Mouse (Mus musculus) heart, adult 9 months (tissue): ENCODE measurements around the gene Hist1h2ad.
"Not testable (repeated sequence)": the region's sequence is repeated elsewhere in the genome, so short reads cannot be mapped to it uniquely, and the experiment has no call there.

Source experiments
- DNase-seq, 2 experiments: peaks; one replicate each; pipeline ENCODE4 v3.0.0; 2022; ENCODE audit warnings: low spot score in 2 of 2

Hist1h2ad gene

DNA sequence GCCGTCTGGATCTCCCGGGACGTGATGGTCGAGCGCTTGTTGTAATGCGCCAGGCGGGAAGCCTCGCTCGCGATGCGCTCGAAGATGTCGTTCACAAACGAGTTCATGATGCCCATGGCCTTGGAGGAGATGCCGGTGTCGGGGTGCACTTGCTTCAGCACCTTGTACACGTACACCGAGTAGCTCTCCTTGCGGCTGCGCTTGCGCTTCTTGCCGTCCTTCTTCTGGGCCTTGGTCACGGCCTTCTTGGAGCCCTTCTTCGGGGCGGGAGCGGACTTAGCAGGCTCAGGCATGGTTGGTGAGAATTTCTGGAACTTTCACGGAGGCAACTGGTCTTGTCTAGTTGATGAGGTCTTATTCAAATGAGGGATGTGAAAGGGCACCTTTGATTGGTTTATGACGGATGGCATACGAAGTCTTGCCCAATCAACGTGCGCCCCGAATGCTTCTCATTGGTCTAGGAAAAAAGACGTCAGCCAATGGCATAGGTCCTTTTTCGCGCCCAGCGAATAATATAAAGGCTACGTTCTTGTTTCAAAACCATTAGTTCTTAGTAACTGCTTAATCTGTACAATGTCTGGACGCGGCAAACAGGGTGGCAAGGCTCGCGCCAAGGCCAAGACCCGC, at the start of gene Hist1h2ad, which contains the start of gene Hist1h2bf:
TSS of gene Hist1h2ad (plus strand) at position 484 of the 627 bp plus-strand sequence.
TSS of gene Hist1h2bf (minus strand) at position 299 of the 627 bp plus-strand sequence.
- DNase-seq, result peak; percentile 89 to 95

GRCm38 (mm10) chr13:23524654-23525053, 49.5 kb upstream of the Hist1h2ad start:
- DNase-seq, result peak; percentile 39

- DNase-seq, result no peak
These were observed 48.3 kb upstream of the Hist1h2ad start for GRCm38 (mm10) chr13:23525901-23526300.

GRCm38 (mm10) chr13:23526312-23526711, 47.9 kb upstream of the Hist1h2ad start:
- DNase-seq, result peak; percentile 80 to 92

- DNase-seq, result no peak
These were observed 45.2 kb upstream of the Hist1h2ad start for GRCm38 (mm10) chr13:23529005-23529404.

- no peak for DNase-seq
These were observed 44.6 kb upstream of the Hist1h2ad start for GRCm38 (mm10) chr13:23529480-23530165.

DNA sequence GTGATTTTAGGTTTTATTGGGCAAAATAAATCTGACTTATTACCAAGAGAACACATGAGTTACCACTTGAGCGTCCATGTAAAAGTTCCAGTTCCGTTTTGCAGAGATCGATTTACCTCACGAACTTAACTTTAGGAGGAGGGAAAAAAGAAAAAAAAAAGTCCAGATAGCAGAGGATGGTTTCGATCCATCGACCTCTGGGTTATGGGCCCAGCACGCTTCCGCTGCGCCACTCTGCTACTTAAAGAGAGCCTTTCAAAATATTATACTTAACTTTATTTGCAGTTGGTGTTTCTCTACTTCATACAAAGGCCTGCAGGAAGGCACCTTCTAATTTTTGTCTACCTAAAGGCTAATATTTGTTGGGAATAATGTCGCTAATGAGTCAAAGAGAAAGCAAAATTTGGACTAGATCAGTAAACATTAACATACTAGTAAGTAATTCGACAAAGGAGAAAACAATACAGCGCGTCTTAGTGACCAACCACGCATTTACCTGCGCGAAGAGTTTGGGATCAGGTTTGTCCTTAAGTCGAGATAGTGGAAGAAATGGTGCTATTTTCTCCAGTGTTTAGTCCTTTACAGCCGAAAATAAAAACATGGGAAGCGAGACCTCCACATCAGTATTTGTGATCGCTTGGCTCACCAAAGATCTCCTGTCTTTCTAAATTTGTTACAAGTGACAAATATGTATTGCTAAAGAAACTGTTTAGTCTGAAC, 43.8 kb upstream of the Hist1h2ad start:
- DNase-seq, result peak; percentile 54 to 82

GRCm38 (mm10) chr13:23530901-23531875, 43.0 kb upstream of the Hist1h2ad start, which contains the start of gene Hist1h4h:
Gene Hist1h4h (plus strand): TSS chr13:23531050.
- DNase-seq, result peak; percentile 97 to 98

- DNase-seq, result no peak
These were observed 41.7 kb upstream of the Hist1h2ad start for GRCm38 (mm10) chr13:23532262-23533075.

GRCm38 (mm10) chr13:23533560-23534367, 40.4 kb upstream of the Hist1h2ad start, which contains the start of gene Hist1h2af:
Gene Hist1h2af (plus strand): TSS chr13:23533906.
- DNase-seq, result peak in 1 of 2 experiments; percentile 64

DNA sequence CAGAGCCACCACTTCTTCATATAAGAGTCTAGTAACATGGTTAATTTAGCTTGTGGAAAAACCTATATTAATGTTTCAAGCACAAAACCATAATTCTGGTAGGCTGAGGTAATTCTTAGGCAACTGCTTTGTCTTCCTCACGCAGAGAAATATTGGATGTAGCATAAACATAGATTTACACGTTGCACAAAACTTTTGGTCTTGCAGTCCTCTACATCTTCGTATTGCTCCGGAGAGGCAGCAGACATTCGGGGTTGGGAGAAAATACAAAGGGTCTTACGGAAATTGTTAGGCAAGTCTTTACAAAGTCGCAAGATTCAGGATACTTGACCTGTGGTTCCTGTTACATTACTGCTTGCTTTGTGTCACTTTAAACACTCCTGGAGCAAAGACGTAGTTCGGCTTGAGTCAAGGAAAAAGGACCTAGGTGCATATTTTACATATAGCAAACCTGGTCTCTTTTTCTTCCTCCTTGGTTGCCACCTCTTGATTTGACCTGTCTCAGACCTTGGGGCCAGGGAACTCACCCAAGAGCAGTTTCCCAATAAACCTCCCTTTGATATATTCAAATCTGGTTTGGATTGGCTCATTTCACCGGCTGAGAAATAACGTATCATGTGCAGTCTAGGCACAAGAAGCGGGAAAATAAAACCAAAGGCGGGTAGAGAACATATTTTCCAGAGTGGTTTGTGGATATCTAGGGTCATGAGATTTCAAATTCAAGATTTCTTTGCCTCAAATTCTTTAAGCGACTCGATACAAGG, 39.6 kb upstream of the Hist1h2ad start:
- no peak for DNase-seq

DNA sequence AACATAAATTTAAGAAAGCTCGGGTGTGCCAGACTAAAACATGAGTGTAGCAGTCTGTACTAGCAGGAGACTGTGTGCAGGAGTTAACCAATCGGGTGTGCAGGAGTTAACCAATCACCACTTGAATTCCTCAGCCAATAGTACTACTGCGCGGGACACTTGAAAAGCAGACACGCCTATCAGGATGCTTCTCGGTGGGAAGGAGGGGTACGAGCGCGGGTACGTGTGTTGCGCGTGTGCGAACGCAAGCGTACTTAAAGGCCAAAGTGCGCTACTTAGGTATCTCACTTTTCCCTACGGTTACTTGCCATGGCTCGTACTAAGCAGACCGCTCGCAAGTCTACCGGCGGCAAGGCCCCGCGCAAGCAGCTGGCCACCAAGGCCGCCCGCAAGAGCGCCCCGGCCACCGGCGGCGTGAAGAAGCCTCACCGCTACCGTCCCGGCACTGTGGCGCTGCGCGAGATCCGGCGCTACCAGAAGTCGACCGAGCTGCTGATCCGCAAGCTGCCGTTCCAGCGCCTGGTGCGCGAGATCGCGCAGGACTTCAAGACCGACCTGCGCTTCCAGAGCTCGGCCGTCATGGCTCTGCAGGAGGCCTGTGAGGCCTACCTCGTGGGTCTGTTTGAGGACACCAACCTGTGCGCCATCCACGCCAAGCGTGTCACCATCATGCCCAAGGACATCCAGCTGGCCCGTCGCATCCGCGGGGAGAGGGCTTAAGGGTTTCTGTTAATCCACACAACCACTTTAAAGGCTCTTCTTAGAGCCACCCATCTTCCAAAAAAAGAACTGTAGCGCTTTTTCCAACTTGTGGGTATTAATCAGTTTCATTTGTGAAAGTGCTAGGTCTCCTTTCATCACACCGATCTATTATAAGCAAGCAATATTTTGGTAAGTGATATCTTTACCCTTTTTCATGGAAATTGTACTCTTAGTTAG, 38.8 kb upstream of the Hist1h2ad start, which contains the start of gene Hist1h3g:
TSS of gene Hist1h3g (plus strand) at position 286 of the 939 bp plus-strand sequence.
- peak; percentile 84 to 90 for DNase-seq

DNA sequence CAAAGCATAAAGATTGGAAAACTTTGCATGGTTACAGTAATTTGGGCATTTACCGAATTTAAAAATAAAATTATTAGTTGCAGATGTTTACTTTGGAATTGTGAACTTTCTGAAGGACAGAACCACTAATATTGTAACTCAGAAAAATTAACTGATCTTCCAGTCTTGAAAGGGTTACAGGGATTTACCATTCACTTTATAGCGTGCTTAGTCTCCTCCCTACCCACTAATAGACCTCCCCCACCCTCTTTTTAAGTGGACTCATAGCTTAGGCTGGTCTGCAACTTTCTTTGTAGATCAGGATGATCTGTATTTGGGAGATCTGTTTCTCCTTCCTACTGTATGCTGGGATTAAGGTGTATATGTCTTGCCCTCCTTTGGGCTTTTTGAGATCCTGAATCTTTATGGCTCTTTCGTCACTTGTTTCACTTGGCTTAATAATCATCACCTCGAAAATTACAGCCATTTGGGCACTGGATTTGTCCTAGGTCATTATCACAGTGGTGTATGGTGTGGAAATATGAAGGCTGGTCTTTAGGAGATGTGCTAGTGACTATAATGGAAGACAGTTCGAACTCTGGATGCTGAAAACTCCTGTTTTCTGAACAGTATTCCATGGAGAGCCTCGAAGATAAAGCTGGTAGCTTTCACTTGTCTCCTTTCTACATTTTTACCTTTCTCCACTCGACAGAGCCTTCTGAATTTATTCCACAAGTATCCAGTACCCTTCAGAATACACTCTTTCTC, 37.9 kb upstream of the Hist1h2ad start:
- DNase-seq, result no peak

DNA sequence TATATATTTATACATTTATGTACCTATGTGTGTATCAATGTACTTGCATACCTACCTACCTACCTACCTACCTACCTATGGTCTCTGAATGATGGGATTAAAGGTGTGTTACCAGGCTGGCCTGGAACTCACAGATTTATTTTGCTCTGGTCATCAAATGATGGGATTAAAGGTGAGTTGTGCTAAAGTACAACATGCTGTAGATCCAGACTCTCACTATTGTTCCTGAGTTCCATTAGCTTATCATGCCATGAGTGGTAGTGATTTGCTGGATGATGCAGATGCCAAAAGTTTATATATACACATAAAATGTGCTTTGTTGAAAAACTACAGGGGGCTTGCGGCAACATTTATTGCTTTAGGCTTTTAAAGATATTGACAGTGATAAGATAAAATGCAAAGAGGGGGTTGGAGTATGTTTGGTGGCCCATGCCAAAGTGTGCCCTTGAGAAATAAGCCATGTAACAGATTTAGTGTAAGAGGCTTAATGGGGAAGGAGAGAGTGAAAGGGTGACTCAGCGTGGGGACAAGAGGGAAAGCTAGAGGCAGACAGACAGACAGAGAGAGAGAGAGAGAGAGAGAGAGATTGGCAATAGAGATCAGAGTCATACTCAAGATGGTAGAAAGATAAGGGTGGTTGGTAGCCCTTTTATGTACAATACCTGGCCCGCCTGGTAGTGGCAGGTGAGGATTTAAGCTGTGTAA, 37.0 kb upstream of the Hist1h2ad start:
- DNase-seq, result no peak

DNA sequence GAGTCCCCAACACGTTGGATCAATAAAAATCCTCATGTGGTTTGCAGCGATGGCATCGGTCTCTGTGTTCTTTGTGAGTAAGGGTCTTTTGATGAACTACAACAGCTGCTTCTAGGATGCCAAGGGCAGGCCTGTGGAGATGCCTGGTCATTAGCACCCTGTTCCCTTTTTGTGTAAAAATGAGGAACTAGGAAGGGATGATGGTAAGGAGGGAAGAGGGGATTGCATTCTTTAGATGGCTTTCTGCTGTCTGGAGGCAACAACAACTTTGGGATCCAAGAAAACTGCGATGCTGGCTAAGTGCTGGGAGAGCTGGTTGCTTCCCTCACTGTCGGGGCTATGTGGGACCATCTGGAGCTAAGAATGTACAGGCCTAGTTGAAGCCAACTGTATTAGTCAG, 35.9 kb upstream of the Hist1h2ad start:
- no peak for DNase-seq

DNA sequence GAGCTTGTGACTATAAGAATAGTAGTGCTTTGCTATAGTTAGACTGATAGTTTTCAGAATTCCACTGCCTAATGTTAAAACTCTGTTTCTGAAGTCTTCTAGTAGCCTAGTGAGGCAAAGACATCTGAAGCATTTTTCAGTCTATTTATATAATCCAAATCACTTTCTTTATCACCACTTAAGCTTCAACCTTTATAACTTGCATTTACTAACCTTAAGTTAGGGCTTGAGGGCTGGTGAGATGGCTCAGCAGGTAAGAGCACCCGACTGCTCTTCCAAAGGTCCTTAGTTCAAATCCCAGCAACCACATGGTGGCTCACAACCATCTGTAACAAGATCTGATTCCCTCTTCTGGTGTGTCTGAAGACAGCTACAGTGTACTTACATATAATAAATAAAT, 34.4 kb upstream of the Hist1h2ad start:
- not testable (repeated sequence) for DNase-seq
